Mouse (Mus musculus) liver, embryonic 14.5 days (tissue): ENCODE measurements around the gene Shroom3. TPM values are rescaled to one million over a fixed set of nuclear protein-coding genes. Genes with fewer than 3 reads are reported as not detected.

Source experiments
- ATAC-seq: fragments of 200-750 bp; cut with Nextera tagmentation; 2 replicates; pipeline ENCODE4 v1.8.0; 2017; ENCODE audit warnings: moderate number of reproducible peaks, mild to moderate bottlenecking, moderate library complexity; ENCODE audit not compliant: insufficient read depth
- DNase-seq, 3 experiments: peaks; one replicate each; pipeline ENCODE4 v3.0.0-alpha.2; 2012 to 2013; ENCODE audit warnings: low read depth in 3 of 3, low spot score in 3 of 3
- H3K27ac ChIP-seq: fragments of 300-500 bp; sonication (generic); 2 replicates; pipeline ENCODE4 v1.5.1; 2014; ENCODE audit warnings: moderate library complexity, mild to moderate bottlenecking, control low read depth, inconsistent platforms
- H3K27me3 ChIP-seq: fragments of 300-500 bp; sonication (generic); 2 replicates; pipeline ENCODE4 v1.6.1; 2014; ENCODE audit warnings: mild to moderate bottlenecking, low read length, moderate library complexity; ENCODE audit not compliant: control insufficient read depth, insufficient read depth
- H3K36me3 ChIP-seq: fragments of 300-500 bp; sonication (generic); replicated peaks from 2 replicates; pipeline ENCODE4 v1.6.1; 2014; ENCODE audit warnings: low read depth; ENCODE audit not compliant: control insufficient read depth, insufficient read depth
- H3K4me1 ChIP-seq, 2 experiments: fragments of 200-500 bp in 1 of 2; fragments of 300-500 bp in 1 of 2; sonication (generic) in 1 of 2; replicated peaks; 2 replicates each; pipeline ENCODE4 v1.6.1; 2012 to 2014; ENCODE audit warnings: antibody characterized with exemption in 1 of 2, inconsistent platforms in 1 of 2, low read length in 1 of 2; ENCODE audit not compliant: control insufficient read depth in 2 of 2, insufficient read depth in 2 of 2
- H3K4me2 ChIP-seq: fragments of 300-500 bp; sonication (generic); 2 replicates; pipeline ENCODE4 v1.6.1; 2014; ENCODE audit warnings: low read depth, mild to moderate bottlenecking, control low read depth, moderate library complexity
- H3K4me3 ChIP-seq, 2 experiments: fragments of 200-500 bp in 1 of 2; fragments of 300-500 bp in 1 of 2; sonication (generic) in 1 of 2; 2 replicates each; pipeline ENCODE4 v1.5.1; 2012 to 2014; ENCODE audit warnings: low read depth in 2 of 2, low read length in 2 of 2, mild to moderate bottlenecking in 2 of 2, control low read depth in 1 of 2, inconsistent platforms in 1 of 2, moderate library complexity in 1 of 2; ENCODE audit not compliant: insufficient read depth in 1 of 2
- H3K9ac ChIP-seq: fragments of 300-500 bp; sonication (generic); replicated peaks from 2 replicates; pipeline ENCODE4 v1.6.1; 2014; ENCODE audit warnings: mild to moderate bottlenecking, control low read depth, moderate library complexity
- H3K9me3 ChIP-seq: fragments of 300-500 bp; sonication (generic); 2 replicates; pipeline ENCODE4 v1.6.1; 2016; ENCODE audit warnings: low read length, mixed read lengths; ENCODE audit not compliant: control insufficient read depth
- CTCF ChIP-seq: IDR thresholded peaks from 2 replicates; pipeline ENCODE4 v1.5.1; 2016; ENCODE audit warnings: antibody characterized with exemption, low read depth, control low read depth
- EP300 ChIP-seq: IDR thresholded peaks from 2 replicates; pipeline ENCODE4 v1.6.1; 2016; ENCODE audit warnings: antibody characterized with exemption, low read depth
- WGBS: fragments of 180-500 bp; shearing (Covaris S2); extraction: QIAGEN DNeasy Blood & Tissue Kit; methylation state at CpG from one replicate; pipeline ENCODE4 v1.1.7; 2014; ENCODE audit not compliant: insufficient replicate concordance; 5-methylcytosine and 5-hydroxymethylcytosine counted together
- polyA plus RNA-seq, 2 experiments: library from polyadenylated mRNA; depleted of rRNA in 1 of 2; stranded (reverse) in 1 of 2; unstranded in 1 of 2; fragments of >200 nt; fragmentation: Nextera tagmentation in 1 of 2; extraction: Ambion mirVana in 1 of 2; gene quantifications; 2 replicates each; pipeline versions ENCODE4 v1.2.1 to v1.2.3; 2012 to 2014

Gene Shroom3
- 0.30 and 0.35 TPM in 2 replicates for polyA plus RNA-seq (2012; rRNA removed)
- 0.11 and 0.35 TPM in 2 replicates for polyA plus RNA-seq (2014; fragmentation: Nextera tagmentation; extraction: Ambion mirVana)

- ATAC-seq (no peak), DNase-seq (no peak)
- Histone ChIP-seq H3K27me3 (peaks cover 27% of the 10 kb centered on the region), H3K9ac (no peak within 1 kb of the TSS), H3K4me3 (peak within 1 kb of the TSS; percentile 36 to 40), H3K4me2 (peak within 1 kb of the TSS; percentile 60), H3K27ac (no peak within 1 kb of the TSS), H3K4me1 (no peaks in the 10 kb centered on the region), H3K36me3 (no peaks in the 10 kb centered on the region), H3K9me3 (no peaks in the 10 kb centered on the region)
- under 1% methylated on average over 26 of the region's 26 CpGs for WGBS
- TF ChIP-seq CTCF: no peak
- no peak for TF ChIP-seq EP300
Observed at GRCm38 (mm10) chr5:92683351-92683807, at the start of gene Shroom3. Gene Shroom3 (plus strand): TSS chr5:92683435.

DNA sequence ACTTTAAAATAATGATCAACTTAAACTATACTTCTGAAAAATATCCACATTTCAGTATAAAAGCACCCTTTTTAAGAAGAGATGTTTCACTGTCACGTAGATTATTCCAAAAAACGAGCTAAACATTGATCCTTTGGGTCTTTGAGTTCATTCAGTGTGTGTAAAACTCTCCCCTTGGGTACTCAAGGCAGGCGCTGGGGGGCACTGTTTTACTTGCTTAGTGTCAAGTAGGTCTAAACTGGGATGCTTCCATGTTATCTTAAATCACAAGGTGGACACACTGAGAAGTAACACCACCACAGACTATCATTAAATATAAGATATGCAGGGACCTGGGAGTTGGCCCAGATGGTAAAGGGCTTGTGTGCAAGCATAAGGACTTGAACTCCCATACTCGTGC lies 49.7 kb upstream of the Shroom3 start:
- no peak for TF ChIP-seq EP300
- TF ChIP-seq CTCF: no peak
- 40% methylated on average over 4 of the region's 4 CpGs for WGBS
- no peak for DNase-seq
- H3K9me3 ChIP-seq: no peaks in the 10 kb centered on the region
- no peak overlapping the region for H3K9ac ChIP-seq
- no peak overlapping the region for H3K4me2 ChIP-seq
- H3K4me3 ChIP-seq: no peak overlapping the region
- no peak for ATAC-seq
- no peaks in the 10 kb centered on the region for H3K4me1 ChIP-seq
- no peaks in the 10 kb centered on the region for H3K27me3 ChIP-seq
- H3K27ac ChIP-seq: no peak overlapping the region
- H3K36me3 ChIP-seq: no peaks in the 10 kb centered on the region

GRCm38 (mm10) chr5:92634916-92635315 lies 48.3 kb upstream of the Shroom3 start:
- ATAC-seq (no peak), DNase-seq (no peak)
- Histone ChIP-seq H3K4me2 (no peak overlapping the region), H3K9ac (no peak overlapping the region), H3K9me3 (no peaks in the 10 kb centered on the region), H3K27ac (no peak overlapping the region), H3K4me3 (no peak overlapping the region), H3K36me3 (no peaks in the 10 kb centered on the region), H3K27me3 (no peaks in the 10 kb centered on the region), H3K4me1 (no peaks in the 10 kb centered on the region)
- no peak for TF ChIP-seq CTCF
- TF ChIP-seq EP300: no peak
- WGBS: 45% methylated on average over 3 of the region's 3 CpGs

GRCm38 (mm10) chr5:92635891-92636290 lies 47.3 kb upstream of the Shroom3 start:
- no peak overlapping the region for H3K4me2 ChIP-seq
- no peaks in the 10 kb centered on the region for H3K9me3 ChIP-seq
- no peak for TF ChIP-seq CTCF
- no peak for TF ChIP-seq EP300
- DNase-seq: no peak
- no peak for ATAC-seq
- H3K9ac ChIP-seq: no peak overlapping the region
- no peaks in the 10 kb centered on the region for H3K36me3 ChIP-seq
- no peaks in the 10 kb centered on the region for H3K27me3 ChIP-seq
- H3K27ac ChIP-seq: no peak overlapping the region
- H3K4me1 ChIP-seq: no peaks in the 10 kb centered on the region
- WGBS: 53% methylated on average over 5 of the region's 5 CpGs
- H3K4me3 ChIP-seq: no peak overlapping the region

DNA sequence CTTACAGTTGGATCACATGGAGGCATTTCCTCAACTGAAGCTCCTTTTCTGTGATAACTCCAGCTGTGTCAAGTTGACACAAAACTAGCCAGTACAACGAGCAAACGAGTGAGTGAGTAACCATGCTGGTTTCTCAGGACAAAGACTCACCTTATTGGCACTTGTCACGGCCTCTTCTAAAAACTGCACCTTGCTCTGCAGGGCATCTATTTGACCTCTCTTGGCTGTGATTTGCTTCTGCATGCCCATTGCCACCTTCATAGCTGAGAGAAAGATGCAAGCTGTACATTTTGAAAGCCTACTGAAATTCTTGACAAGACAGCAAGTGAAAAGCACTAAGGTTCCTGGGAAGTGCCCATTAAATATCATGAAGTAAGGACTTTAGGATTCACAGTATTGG lies 42.4 kb upstream of the Shroom3 start:
- Histone ChIP-seq H3K4me2 (no peak overlapping the region), H3K4me3 (no peak overlapping the region), H3K36me3 (no peaks in the 10 kb centered on the region), H3K27ac (no peak overlapping the region), H3K9me3 (no peaks in the 10 kb centered on the region), H3K4me1 (no peaks in the 10 kb centered on the region), H3K9ac (no peak overlapping the region), H3K27me3 (no peaks in the 10 kb centered on the region)
- DNase-seq (no peak), ATAC-seq (no peak)
- WGBS: 67% methylated on average over 3 of the region's 3 CpGs
- TF ChIP-seq EP300 (no peak), CTCF (no peak)
